Mouse (Mus musculus) testis, adult 2 months (tissue): ENCODE data around the gene Zc3h10. TPM values are rescaled to one million over a fixed set of nuclear protein-coding genes. Genes with fewer than 3 reads are reported as not detected.

Experiments used
- H3K27ac ChIP-seq: fragments of 200-500 bp; 2 replicates; pipeline ENCODE4 v1.5.1; 2012; ENCODE audit warnings: low read depth, low read length; ENCODE audit not compliant: control insufficient read depth, insufficient read depth
- H3K27me3 ChIP-seq: fragments of 200-500 bp; 2 replicates; pipeline ENCODE4 v1.6.1; 2012; ENCODE audit warnings: mild to moderate bottlenecking, low read length, moderate library complexity; ENCODE audit not compliant: control insufficient read depth, insufficient read depth
- H3K36me3 ChIP-seq: fragments of 200-500 bp; 2 replicates; pipeline ENCODE4 v1.6.1; 2012; ENCODE audit warnings: mild to moderate bottlenecking, low read length; ENCODE audit not compliant: control insufficient read depth, insufficient read depth
- H3K4me1 ChIP-seq: fragments of 200-500 bp; 2 replicates; pipeline ENCODE4 v1.6.1; 2012; ENCODE audit warnings: low read length; ENCODE audit not compliant: control insufficient read depth, insufficient read depth
- H3K4me3 ChIP-seq: fragments of 200-500 bp; 2 replicates; pipeline ENCODE4 v1.5.1; 2012; ENCODE audit warnings: low read depth, mild to moderate bottlenecking, low read length, moderate library complexity, mixed read lengths; ENCODE audit not compliant: control insufficient read depth
- CTCF ChIP-seq: fragments of 200-500 bp; IDR thresholded peaks from 2 replicates; pipeline ENCODE4 v1.5.1; 2012; ENCODE audit warnings: low read depth, mild to moderate bottlenecking, inconsistent platforms, low read length, moderate library complexity; ENCODE audit not compliant: control insufficient read depth, insufficient read depth, insufficient replicate concordance
- POLR2A ChIP-seq: fragments of 200-500 bp; IDR thresholded peaks from 2 replicates; pipeline ENCODE4 v1.6.1; 2012; ENCODE audit warnings: low read depth, mild to moderate bottlenecking, inconsistent platforms, low read length, moderate library complexity; ENCODE audit not compliant: control insufficient read depth
- polyA plus RNA-seq: library from polyadenylated mRNA; depleted of rRNA; stranded (reverse); fragments of >200 nt; gene quantifications from 2 replicates; pipeline ENCODE4 v1.2.3, GENCODE M21; 2012

Zc3h10 gene
- polyA plus RNA-seq, 1 experiment = 29.9 TPM

DNA sequence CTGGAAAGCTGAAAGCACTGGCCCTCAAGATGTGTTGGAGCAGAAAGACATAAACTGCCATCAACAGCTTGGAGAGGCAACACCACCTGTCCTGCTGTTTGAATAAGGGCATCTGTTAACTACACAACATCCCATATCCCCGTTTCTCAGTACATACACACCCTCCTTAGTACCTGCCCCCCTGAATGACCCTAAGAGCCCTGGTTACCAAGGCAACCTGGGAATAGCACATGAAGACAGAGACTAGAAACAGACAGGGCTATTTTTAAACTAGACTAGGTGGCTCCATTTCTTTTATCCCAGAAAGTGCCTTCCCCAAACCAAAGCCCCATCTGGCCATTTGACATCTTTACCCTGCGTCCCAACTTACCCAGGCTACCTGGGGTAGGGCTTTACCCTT is 4.5 kb downstream of the Zc3h10 start:
- H3K36me3 ChIP-seq = peaks cover 11% of the 10 kb centered on the region
- no peak overlapping the region for H3K27ac ChIP-seq
- no peak overlapping the region; the same call in 1 of the 2 replicates for H3K4me3 ChIP-seq
- TF ChIP-seq CTCF (no peak), POLR2A (no peak)
- no peaks in the 10 kb centered on the region for H3K27me3 ChIP-seq
- H3K4me1 ChIP-seq = no peaks in the 10 kb centered on the region

DNA sequence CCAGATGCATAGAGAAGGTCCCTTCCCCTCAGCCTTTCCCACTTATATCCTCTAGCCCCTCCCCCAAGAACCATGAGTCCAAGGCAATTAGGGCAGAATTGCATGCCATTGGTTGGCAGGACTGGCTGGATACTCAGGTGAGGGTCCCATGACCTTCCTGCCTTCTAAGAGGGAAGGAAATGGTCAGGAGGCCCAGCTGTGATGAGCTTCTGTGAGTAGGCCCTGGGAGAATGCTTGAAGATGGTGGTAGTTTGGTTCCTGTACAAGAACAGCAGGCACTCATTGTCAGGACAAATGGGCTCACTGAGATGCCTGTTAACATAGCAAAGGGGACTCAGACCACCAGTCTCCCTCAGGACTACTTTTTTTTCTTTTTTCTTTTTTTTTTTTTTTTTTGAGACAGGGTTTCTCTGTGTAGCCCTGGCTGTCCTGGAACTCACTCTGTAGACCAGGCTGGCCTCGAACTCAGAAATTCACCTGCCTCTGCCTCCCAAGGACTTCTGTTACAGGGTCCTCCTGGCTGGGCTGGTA is 9.2 kb downstream of the Zc3h10 start:
- Histone ChIP-seq H3K4me3 (no peak overlapping the region), H3K36me3 (no peaks in the 10 kb centered on the region), H3K27ac (no peak overlapping the region), H3K27me3 (no peaks in the 10 kb centered on the region), H3K4me1 (no peaks in the 10 kb centered on the region)
- no peak for TF ChIP-seq POLR2A
- no peak for TF ChIP-seq CTCF

DNA sequence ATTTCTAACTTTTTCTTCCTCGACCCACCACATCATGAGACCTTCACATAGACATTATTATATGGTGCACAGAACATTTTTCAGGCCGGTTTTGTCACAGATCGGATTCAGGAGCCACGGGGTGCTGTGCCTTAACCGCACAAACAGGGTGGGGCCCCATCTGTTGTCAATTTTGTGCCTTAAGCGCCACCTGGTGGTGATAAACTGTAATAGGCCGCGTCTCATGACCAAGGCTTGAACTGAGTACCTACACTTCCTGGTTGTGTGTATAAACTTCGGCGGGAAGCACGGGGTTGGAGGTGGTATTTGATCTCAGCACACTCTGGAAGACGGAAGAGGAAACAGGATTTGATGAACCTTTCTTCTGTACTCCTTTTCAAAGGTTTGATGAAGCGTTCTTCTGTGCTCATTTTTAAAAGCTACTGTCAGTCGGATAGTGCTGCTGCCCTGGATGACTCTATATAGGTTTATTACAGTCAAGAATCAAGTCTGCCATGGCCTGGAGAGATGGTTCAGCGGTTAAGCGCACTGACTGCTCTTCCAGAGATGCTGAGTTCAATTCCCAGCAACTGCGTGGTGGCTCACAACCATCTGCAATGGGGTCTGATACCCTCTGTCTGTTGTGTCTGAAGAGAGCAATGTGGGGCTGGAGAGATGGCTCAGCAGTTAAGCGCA is 11.2 kb downstream of the Zc3h10 start:
- H3K4me3 ChIP-seq = no peak overlapping the region
- no peaks in the 10 kb centered on the region for H3K27me3 ChIP-seq
- H3K27ac ChIP-seq = no peak overlapping the region
- H3K4me1 ChIP-seq = no peaks in the 10 kb centered on the region
- no peaks in the 10 kb centered on the region for H3K36me3 ChIP-seq
- TF ChIP-seq CTCF (peak; percentile 80), POLR2A (no peak)

DNA sequence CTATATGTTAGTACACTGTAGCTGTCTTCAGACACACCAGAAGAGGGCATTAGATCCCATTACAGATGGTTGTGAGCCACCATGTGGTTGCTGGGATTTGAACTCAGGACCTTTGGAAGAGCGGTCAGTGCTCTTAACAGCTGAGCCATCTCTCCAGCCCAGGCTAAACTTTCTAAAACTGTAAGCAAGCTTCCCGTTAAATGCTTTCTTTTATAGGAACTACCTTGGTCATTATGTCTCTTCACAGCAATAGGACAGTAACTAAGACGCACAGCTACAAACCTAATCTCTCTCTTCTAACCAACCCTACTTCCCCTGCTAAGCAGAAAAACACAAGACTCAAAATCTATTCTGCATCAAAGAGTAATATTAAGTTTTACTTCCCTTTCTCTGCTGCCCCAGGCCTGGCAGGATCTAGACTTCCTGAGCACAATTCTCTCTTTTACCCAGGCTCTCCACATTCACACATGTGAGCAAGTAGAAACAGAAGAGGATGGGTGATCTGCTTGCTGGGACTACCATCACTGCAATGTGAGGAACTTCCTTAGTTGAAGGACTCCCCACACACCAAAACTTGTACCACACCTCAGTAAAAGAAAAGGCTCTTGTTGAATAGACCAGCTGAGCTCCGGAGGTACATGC is 11.8 kb downstream of the Zc3h10 start:
- no peaks in the 10 kb centered on the region for H3K36me3 ChIP-seq
- no peaks in the 10 kb centered on the region for H3K4me1 ChIP-seq
- H3K4me3 ChIP-seq = no peak overlapping the region
- TF ChIP-seq POLR2A = no peak
- no peak for TF ChIP-seq CTCF
- H3K27ac ChIP-seq = no peak overlapping the region
- no peaks in the 10 kb centered on the region for H3K27me3 ChIP-seq

DNA sequence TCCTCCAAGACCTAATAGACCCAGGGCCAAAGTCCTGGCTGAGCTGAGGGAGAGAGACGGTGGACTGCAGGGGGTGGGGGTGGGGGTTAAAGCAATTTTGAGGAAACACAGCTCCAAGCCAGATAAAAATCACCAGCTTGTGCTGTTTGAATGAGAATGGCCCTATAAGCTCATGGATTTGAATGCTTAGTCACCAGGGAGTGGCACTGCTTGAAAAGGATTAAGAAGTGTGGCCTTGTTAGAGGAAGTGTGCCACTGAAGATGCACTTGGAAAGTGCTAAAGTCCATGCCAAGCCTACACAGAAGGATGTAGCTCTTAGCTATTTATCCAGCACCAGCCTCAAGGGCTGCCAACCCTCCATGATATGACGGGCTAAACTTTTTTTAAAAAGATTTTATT is 12.4 kb downstream of the Zc3h10 start:
- no peaks in the 10 kb centered on the region for H3K27me3 ChIP-seq
- no peaks in the 10 kb centered on the region for H3K36me3 ChIP-seq

DNA sequence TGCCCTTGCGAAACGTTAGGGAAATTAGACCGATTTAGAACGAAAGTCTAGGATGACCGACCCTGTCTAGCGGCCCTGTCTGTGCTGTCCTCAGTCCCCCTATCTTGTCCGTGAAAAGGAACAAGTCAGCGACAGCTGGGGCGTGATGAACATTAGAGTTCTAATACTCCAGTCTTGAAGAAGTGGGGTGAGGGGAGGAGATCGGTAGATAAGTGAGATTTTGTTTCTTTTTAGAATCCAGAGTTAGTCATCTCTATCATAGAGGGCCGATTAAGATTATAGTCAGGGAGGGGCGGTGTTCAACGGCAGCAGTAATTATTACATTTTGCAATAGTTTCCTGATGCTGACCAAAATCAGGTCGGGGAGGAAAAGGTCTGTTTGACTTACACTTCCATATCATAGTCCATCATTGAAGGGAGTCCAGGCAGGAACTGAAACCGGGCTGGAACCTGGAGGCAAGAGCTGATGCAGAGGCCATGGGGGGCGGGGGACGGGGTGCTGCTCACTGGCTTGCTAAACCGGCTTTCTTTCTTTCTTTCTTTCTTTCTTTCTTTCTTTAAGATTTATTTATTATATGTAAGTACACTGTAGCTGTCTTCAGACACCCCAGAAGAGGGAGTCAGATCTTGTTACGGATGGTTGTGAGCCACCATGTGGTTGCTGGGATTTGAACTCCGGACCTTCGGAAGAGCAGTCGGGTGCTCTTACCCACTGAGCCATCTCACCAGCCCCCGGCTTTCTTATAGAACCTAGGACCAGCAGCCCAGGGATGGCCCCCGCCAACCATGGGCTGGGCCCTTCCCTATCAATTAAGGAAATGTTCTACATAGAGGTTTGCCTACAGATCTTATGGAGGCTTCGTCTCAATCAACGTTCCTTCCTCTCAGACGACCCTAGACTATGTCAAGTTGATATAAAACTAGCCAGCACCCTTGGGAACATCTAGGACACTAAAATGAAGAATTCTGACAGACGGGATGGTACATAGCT is 20.9 kb downstream of the Zc3h10 start:
- no peak overlapping the region for H3K27ac ChIP-seq
- H3K36me3 ChIP-seq = no peaks in the 10 kb centered on the region
- peak overlapping the region; percentile 86; the same call in 1 of the 2 replicates for H3K4me3 ChIP-seq
- H3K27me3 ChIP-seq = peaks cover 2% of the 10 kb centered on the region
- TF ChIP-seq CTCF = no peak
- H3K4me1 ChIP-seq = peaks cover 14% of the 10 kb centered on the region

More for the DNA sequence above, 12.4 kb downstream of the Zc3h10 start:
- H3K4me1 ChIP-seq = no peaks in the 10 kb centered on the region
- TF ChIP-seq CTCF = no peak
- TF ChIP-seq POLR2A = no peak
- H3K27ac ChIP-seq = no peak overlapping the region
- no peak overlapping the region for H3K4me3 ChIP-seq
